Mouse (Mus musculus): ENCODE data around the gene Tfdp2. TPM values are rescaled to one million over a fixed set of nuclear protein-coding genes. Genes with fewer than 3 reads are reported as not detected.
"Not testable (repeated sequence)": the region's sequence is repeated elsewhere in the genome, so short reads cannot be mapped to it uniquely, and the experiment has no call there.

Gene Tfdp2
- 61.4 and 72.1 TPM in 2 replicates for polyA plus RNA-seq (2016; fragmentation: Nextera tagmentation; extraction: Ambion mirVana)

DNA sequence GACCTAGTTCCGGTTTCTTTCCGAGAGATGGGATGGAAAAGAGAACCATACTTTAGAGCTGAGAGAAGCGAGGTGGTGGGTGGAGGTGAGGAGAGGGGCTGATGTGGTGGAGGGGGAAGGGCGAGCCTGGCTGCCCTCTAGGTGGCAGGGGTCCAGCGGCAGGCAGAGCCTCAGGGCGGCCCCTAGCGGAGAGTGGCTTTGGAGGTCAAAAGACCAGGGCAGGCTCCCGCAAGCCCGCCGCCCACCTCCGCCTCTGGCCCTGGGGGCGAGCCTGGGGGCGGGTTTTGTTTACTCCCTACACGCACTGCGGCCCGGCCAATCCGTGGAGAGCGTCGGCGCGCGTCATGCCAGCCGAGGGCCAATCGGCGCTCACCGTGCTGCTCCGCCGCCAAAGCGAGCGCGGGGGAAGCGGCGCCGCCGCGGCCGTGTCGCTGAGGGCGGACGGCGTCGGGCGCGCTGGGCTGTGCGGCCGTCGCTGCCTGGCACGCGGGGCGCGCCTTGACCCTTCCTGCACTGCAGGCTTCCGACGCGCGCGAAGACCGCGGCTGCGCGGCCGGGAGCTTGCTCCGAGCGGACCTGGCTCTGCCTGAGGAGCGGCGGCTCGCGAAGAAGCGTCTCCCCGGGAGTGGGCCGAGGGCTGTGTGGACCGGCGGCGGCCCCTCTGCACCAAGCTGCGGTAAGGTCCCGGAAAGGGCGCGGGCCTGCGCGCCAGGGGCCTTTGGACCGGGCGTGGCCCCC is at the start of gene Tfdp2:
Tfdp2 (plus strand) TSS at position 391 of the 738 bp plus-strand sequence.
- H3K36me3 ChIP-seq (replicated peaks), result no peaks in the 10 kb centered on the region
- H3K9me3 ChIP-seq, result no peaks in the 10 kb centered on the region
- under 1% methylated on average over 81 of the region's 81 CpGs for WGBS
- H3K27ac ChIP-seq (replicated peaks), result peak within 1 kb of the TSS; percentile 92
- H3K27me3 ChIP-seq (replicated peaks; ENCODE audit: low read depth, poor library complexity, severe bottlenecking), result no peaks in the 10 kb centered on the region
- DNase-seq (ENCODE audit: low spot score), result peak; percentile 96
- peak within 1 kb of the TSS; percentile 92 for H3K4me3 ChIP-seq
- H3K4me1 ChIP-seq, result peaks cover 23% of the 10 kb centered on the region

DNA sequence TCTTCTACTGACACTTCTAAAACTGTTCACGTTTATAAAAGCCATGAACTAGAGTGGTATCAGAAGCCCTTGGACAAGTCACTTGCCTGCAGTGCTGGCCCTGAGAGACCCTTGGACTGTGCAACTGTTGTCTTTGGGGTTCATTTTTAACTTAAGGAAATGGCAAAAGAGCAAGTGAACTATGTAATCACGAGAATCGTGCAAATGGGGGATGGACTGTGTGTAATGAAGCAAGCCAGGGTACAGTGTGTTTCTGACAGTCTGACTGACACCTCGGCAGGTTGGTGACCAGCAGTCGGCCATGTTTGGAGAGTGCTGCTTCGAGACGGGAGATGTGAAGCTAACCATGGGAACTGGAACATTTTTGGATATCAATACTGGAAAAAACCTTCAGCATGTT is 43.3 kb upstream of the Tfdp2 start:
- Histone ChIP-seq H3K36me3 (replicated peaks) (peaks cover 14% of the 10 kb centered on the region), H3K4me3 (no peak overlapping the region), H3K27me3 (replicated peaks; ENCODE audit: low read depth, poor library complexity, severe bottlenecking) (no peaks in the 10 kb centered on the region), H3K9me3 (no peaks in the 10 kb centered on the region), H3K27ac (replicated peaks) (no peak overlapping the region), H3K4me1 (no peaks in the 10 kb centered on the region)
- DNase-seq (ENCODE audit: low spot score), result no peak
- 94% methylated on average over 7 of the region's 7 CpGs for WGBS

DNA sequence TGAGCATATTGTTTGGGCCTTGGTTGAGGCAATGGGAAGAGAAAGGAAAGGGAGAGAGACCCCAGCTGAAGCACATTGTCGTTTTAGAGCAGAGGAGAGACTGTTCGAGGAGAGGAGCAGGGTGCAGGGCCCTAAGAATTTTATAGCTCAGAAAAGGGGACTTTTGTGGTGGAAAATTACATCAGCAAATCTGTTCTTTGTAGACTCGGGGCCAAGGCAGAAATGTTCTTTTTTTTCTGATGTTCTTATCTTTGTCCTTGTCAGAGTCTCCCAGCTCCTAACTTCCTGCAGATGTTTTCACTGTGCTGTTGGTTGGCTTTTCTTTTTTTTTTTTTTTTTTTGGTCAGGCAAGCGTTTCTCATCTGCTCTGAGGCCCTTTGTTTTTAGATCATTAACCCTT is 37.6 kb upstream of the Tfdp2 start:
- H3K9me3 ChIP-seq, result no peaks in the 10 kb centered on the region
- peak overlapping the region; percentile 41; the same call in 1 of the 2 replicates for H3K27ac ChIP-seq (replicated peaks)
- WGBS, result 50% methylated on average over 4 of the region's 4 CpGs
- no peaks in the 10 kb centered on the region for H3K27me3 ChIP-seq (replicated peaks; ENCODE audit: low read depth, poor library complexity, severe bottlenecking)
- DNase-seq (ENCODE audit: low spot score), result no peak
- peaks cover 13% of the 10 kb centered on the region for H3K36me3 ChIP-seq (replicated peaks)
- peaks cover 13% of the 10 kb centered on the region; the same call in 1 of the 2 replicates for H3K4me1 ChIP-seq
- no peak overlapping the region for H3K4me3 ChIP-seq

DNA sequence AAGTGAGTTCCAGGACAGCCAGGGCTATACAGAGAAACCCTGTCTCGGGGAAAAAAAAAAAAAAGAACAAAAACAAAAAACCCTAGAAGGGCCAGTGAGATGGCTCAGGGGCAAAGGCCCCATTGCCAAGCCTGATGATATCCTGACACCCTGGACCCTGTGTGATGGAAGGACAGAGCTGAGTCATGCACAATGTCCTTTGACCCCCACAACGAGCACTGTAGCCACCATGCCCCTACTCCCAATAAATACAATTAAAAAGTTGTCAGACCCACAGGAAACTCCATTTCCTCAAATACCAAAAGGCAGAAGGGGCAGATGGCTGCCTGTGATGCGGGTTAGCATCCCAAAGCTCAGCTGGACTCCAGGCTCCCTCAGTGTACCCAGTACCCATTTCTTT is 37.0 kb upstream of the Tfdp2 start:
- H3K9me3 ChIP-seq, result no peaks in the 10 kb centered on the region
- no peaks in the 10 kb centered on the region for H3K27me3 ChIP-seq (replicated peaks; ENCODE audit: low read depth, poor library complexity, severe bottlenecking)
- peaks cover 13% of the 10 kb centered on the region; the same call in 1 of the 2 replicates for H3K4me1 ChIP-seq
- WGBS, result 61% methylated on average over 3 of the region's 3 CpGs
- no peak overlapping the region for H3K4me3 ChIP-seq
- DNase-seq (ENCODE audit: low spot score), result no peak
- peaks cover 13% of the 10 kb centered on the region for H3K36me3 ChIP-seq (replicated peaks)
- no peak overlapping the region for H3K27ac ChIP-seq (replicated peaks)

GRCm38 (mm10) chr9:96160767-96161166 is 35.3 kb upstream of the Tfdp2 start:
- DNase-seq (ENCODE audit: low spot score), result peak; percentile 27

DNA sequence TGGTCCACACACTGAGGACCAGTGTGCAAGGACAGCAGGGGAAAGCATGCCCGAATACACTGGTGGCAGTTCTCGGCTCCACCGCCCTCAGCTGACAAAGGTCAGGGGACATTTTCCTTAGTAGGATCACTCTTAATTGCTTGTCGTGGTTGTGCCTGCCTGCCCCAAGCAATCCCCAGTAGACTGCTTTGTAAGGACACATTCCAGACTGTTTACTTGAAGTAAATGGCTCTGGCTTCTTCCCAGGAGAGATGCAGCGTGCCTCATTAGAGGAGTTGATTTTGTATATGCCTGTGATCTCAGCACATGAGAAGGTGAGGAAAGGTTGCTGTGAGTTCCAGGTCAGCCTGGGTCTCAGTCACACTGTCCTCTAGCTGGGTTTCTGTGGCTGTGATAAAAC is 33.7 kb upstream of the Tfdp2 start:
- no peaks in the 10 kb centered on the region for H3K27me3 ChIP-seq (replicated peaks; ENCODE audit: low read depth, poor library complexity, severe bottlenecking)
- H3K4me3 ChIP-seq, result no peak overlapping the region
- H3K27ac ChIP-seq (replicated peaks), result no peak overlapping the region
- WGBS, result 55% methylated on average over 5 of the region's 5 CpGs
- H3K9me3 ChIP-seq, result no peaks in the 10 kb centered on the region
- no peak for DNase-seq (ENCODE audit: low spot score)
- peaks cover 13% of the 10 kb centered on the region; the same call in 1 of the 2 replicates for H3K4me1 ChIP-seq
- H3K36me3 ChIP-seq (replicated peaks), result 0 out of 2 replicates have a peak, but pooled peaks cover 3% of the 10 kb centered on the region

More at GRCm38 (mm10) chr9:96160767-96161166, 35.3 kb upstream of the Tfdp2 start:
- WGBS, result 39% methylated on average over 3 of the region's 3 CpGs
- Histone ChIP-seq H3K36me3 (replicated peaks) (peaks cover 5% of the 10 kb centered on the region), H3K27ac (replicated peaks) (no peak overlapping the region), H3K9me3 (no peaks in the 10 kb centered on the region), H3K4me3 (no peak overlapping the region), H3K27me3 (replicated peaks; ENCODE audit: low read depth, poor library complexity, severe bottlenecking) (no peaks in the 10 kb centered on the region), H3K4me1 (peaks cover 13% of the 10 kb centered on the region; the same call in 1 of the 2 replicates)

DNA sequence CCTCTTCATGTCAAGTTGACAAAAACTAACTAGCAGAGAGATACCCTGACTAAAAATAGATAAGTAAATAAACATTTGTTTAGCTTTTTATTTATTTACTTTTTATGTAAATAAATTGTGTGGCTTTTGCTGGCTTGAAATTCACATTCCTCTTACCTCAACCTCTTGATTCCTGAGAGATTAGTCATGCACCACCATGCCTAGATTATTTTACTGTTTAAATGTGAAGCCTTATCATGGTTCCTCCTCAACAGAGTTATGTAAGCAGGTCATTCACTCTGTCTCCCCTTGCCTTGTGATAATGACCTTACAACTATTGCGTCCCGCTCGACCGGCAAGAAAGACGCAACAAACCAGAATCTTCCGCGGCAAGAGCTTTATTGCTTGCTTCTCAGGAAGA is 32.6 kb upstream of the Tfdp2 start:
- 0 out of 2 replicates have a peak, but pooled peaks cover 3% of the 10 kb centered on the region for H3K36me3 ChIP-seq (replicated peaks)
- no peaks in the 10 kb centered on the region for H3K9me3 ChIP-seq
- no peak for DNase-seq (ENCODE audit: low spot score)
- peaks cover 13% of the 10 kb centered on the region; the same call in 1 of the 2 replicates for H3K4me1 ChIP-seq
- no peak overlapping the region for H3K27ac ChIP-seq (replicated peaks)
- 96% methylated on average over 7 of the region's 7 CpGs for WGBS
- H3K27me3 ChIP-seq (replicated peaks; ENCODE audit: low read depth, poor library complexity, severe bottlenecking), result no peaks in the 10 kb centered on the region
- no peak overlapping the region for H3K4me3 ChIP-seq

DNA sequence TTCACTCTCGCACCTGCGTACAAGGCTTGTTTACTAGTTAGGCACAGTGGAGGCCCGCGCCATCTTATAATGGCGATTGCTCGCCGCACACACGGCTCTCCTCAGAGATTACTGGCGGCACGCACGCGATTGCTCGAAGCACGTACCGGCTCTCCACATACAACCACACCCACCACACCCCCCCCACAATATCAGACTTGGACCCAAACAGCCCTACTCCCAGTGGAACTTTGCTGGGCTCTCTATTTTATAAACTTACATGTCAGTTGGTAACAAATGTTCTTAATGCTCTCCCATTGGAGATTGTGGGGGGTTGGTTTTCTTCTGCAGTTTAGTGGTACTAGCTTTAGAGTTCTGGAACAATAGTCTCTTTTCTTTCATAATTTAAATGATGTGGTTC is 32.1 kb upstream of the Tfdp2 start:
- peaks cover 13% of the 10 kb centered on the region; the same call in 1 of the 2 replicates for H3K4me1 ChIP-seq
- DNase-seq (ENCODE audit: low spot score); H3K36me3 ChIP-seq (replicated peaks); H3K27ac ChIP-seq (replicated peaks); H3K27me3 ChIP-seq (replicated peaks; ENCODE audit: low read depth, poor library complexity, severe bottlenecking); H3K4me3 ChIP-seq; H3K9me3 ChIP-seq: not testable (repeated sequence)
- 98% methylated on average over 15 of the region's 15 CpGs for WGBS

DNA sequence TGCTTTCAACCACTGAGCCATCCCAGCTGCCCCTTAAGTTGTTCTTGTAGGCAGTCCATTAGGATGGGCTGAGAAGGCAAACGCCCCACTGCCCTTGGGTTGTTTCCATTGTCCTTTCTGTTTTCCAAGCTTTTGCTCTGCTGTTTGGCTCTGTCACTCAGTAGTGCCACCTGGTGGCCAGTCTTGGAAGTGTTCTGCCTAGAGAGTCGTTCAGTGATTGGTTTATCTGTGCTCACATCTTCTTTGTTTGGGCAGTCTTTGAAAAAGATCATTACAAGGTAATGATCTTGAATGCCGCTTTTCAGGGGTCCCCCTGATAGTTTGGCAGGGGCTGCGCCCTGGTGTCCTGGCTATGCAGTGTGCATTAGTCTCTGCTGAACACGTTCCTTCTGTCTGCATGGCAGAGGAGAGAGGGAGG is 28.9 kb upstream of the Tfdp2 start:
- DNase-seq (ENCODE audit: low spot score), result peak; percentile 85
- Histone ChIP-seq H3K27me3 (replicated peaks; ENCODE audit: low read depth, poor library complexity, severe bottlenecking) (no peaks in the 10 kb centered on the region), H3K36me3 (replicated peaks) (0 out of 2 replicates have a peak, but pooled peaks cover 3% of the 10 kb centered on the region), H3K27ac (replicated peaks) (peak overlapping the region; percentile 30; the same call in 1 of the 2 replicates), H3K4me1 (0 out of 2 replicates have a peak, but pooled peaks cover 4% of the 10 kb centered on the region), H3K9me3 (no peaks in the 10 kb centered on the region), H3K4me3 (no peak overlapping the region)
- WGBS, result 19% methylated on average over 5 of the region's 5 CpGs

GRCm38 (mm10) chr9:96170600-96170999 is 25.5 kb upstream of the Tfdp2 start:
- H3K27me3 ChIP-seq (replicated peaks; ENCODE audit: low read depth, poor library complexity, severe bottlenecking), result no peaks in the 10 kb centered on the region
- H3K4me3 ChIP-seq, result no peak overlapping the region
- no peaks in the 10 kb centered on the region for H3K9me3 ChIP-seq
- no peak overlapping the region for H3K27ac ChIP-seq (replicated peaks)
- H3K4me1 ChIP-seq, result no peaks in the 10 kb centered on the region
- 77% methylated on average over 3 of the region's 3 CpGs for WGBS
- DNase-seq (ENCODE audit: low spot score), result no peak
- H3K36me3 ChIP-seq (replicated peaks), result no peaks in the 10 kb centered on the region; the same call in 1 of the 2 replicates

- no peaks in the 10 kb centered on the region for H3K36me3 ChIP-seq (replicated peaks)
- no peak for DNase-seq (ENCODE audit: low spot score)
- H3K4me1 ChIP-seq, result no peaks in the 10 kb centered on the region
- H3K4me3 ChIP-seq, result no peak overlapping the region
- H3K27ac ChIP-seq (replicated peaks), result no peak overlapping the region
- H3K9me3 ChIP-seq, result no peaks in the 10 kb centered on the region
- H3K27me3 ChIP-seq (replicated peaks; ENCODE audit: low read depth, poor library complexity, severe bottlenecking), result no peaks in the 10 kb centered on the region
- 89% methylated on average over 4 of the region's 4 CpGs for WGBS
Measured at GRCm38 (mm10) chr9:96184909-96185308, 11.2 kb upstream of the Tfdp2 start.

GRCm38 (mm10) chr9:96186701-96187100 is 9.4 kb upstream of the Tfdp2 start:
- H3K36me3 ChIP-seq (replicated peaks), result no peaks in the 10 kb centered on the region
- H3K27me3 ChIP-seq (replicated peaks; ENCODE audit: low read depth, poor library complexity, severe bottlenecking), result no peaks in the 10 kb centered on the region
- no peak overlapping the region for H3K27ac ChIP-seq (replicated peaks)
- WGBS, result 77% methylated on average over 7 of the region's 7 CpGs
- H3K4me3 ChIP-seq, result no peak overlapping the region
- H3K9me3 ChIP-seq, result no peaks in the 10 kb centered on the region
- H3K4me1 ChIP-seq, result no peaks in the 10 kb centered on the region
- DNase-seq (ENCODE audit: low spot score), result no peak

- Histone ChIP-seq H3K9me3 (no peaks in the 10 kb centered on the region), H3K4me1 (peaks cover 23% of the 10 kb centered on the region), H3K4me3 (peak overlapping the region; percentile 92), H3K27ac (replicated peaks) (peak overlapping the region; percentile 92), H3K36me3 (replicated peaks) (no peaks in the 10 kb centered on the region), H3K27me3 (replicated peaks; ENCODE audit: low read depth, poor library complexity, severe bottlenecking) (no peaks in the 10 kb centered on the region)
- DNase-seq (ENCODE audit: low spot score), result peak; percentile 59
- under 1% methylated on average over 20 of the region's 20 CpGs for WGBS
Measured at GRCm38 (mm10) chr9:96196636-96197181, 634 bp downstream of the Tfdp2 start.
